Mouse (Mus musculus): ENCODE measurements around the gene Olfr683.
"Not testable (repeated sequence)": the region's sequence is repeated elsewhere in the genome, so short reads cannot be mapped to it uniquely, and the experiment has no call there.

Gene Olfr683

GRCm38 (mm10) chr7:105146912-105147311 lies at the start of gene Olfr683:
Gene Olfr683, minus strand, starts transcription at chr7:105147012.
- no peak for DNase-seq

DNA sequence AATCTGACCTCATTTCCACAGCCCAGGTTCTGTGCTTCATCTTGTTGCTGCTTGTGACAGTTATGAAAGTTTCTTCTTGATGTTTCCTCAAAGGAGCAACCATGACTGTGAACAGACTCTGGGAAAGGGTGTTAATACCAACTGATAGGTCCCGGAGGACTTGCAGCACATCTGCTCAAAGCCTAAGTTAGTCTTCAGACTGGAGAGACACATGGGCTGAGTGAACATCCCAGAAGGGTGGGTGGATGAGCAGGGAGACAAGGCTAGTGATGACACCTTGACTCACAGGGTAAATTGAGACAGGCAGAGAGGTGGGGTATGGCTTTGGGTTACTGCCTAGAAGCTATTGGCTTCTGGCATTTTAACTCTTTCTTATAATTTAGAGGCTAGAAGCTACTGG lies 39.1 kb upstream of the Olfr683 start, which contains the start of gene Olfr685:
Olfr685 (minus strand) TSS at position 101 of the 400 bp plus-strand sequence.
- DNase-seq, result no peak

DNA sequence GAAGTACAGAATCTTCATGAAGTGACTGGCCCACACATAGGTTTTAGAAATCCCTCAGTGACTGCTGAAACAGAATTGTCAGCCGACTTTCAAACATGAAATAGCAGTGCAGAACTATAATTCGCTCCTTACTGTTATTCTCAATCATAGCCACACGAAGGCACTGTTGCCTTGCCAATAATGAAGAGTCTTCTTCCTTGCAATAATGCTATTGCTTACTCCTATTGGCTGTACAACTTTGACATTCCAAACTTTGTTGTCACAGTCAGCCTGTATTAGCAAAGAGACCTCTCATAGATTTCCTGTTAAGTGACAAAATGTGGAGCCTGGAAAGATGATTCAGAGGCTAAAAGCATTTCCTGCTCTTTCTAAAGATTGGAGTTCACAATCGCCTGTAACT lies 24.0 kb upstream of the Olfr683 start:
- peak; percentile 18 for DNase-seq

GRCm38 (mm10) chr7:105163553-105163952 lies 16.7 kb upstream of the Olfr683 start, which contains the start of gene Olfr684:
Gene Olfr684, minus strand, starts transcription at chr7:105163653.
- DNase-seq, result no peak

DNA sequence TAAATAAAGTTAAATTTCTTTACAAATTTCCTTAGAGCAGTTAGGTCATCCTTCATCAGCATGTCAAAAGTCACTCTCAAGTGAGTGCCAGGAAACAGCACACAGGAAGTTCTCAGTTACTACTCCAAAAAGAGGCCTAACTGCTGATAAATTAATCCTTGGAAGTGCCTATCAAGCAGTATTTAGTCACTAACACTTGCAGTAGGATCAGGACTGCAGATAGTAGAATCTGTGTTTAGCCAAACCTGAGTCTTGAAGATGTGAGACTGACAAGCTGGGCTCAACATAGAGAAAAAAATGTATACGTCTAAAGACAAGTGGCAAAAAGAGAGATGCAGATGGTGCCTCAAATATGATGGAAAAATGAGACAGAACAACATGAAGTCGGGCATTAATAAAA lies 5.5 kb downstream of the Olfr683 start:
- DNase-seq, result no peak

GRCm38 (mm10) chr7:105116536-105116935 lies 30.3 kb downstream of the Olfr683 start, which contains the start of gene Olfr681:
Gene Olfr681, plus strand, starts transcription at chr7:105116836.
- no peak for DNase-seq

- DNase-seq, result not testable (repeated sequence)
Observed at GRCm38 (mm10) chr7:105092717-105093116, 54.1 kb downstream of the Olfr683 start, which contains the start of gene Olfr680-ps1. Gene Olfr680-ps1, minus strand, starts transcription at chr7:105092817.

Data from right cerebral cortex, adult 18-20 months (tissue).